Mouse (Mus musculus) myocyte (in vitro differentiated cells): ENCODE results near the gene Adap1.

ENCODE experiments used
- E2F4 ChIP-seq: IDR thresholded peaks from one replicate; pipeline ENCODE4 v1.6.1; 2011; ENCODE audit warnings: mild to moderate bottlenecking, control low read depth, moderate library complexity; ENCODE audit not compliant: insufficient read depth
- POLR2A ChIP-seq: IDR thresholded peaks from one replicate; pipeline ENCODE4 v1.6.1; 2011; ENCODE audit warnings: low read depth, mild to moderate bottlenecking, control low read depth, moderate library complexity; ENCODE audit not compliant: insufficient read length

DNA sequence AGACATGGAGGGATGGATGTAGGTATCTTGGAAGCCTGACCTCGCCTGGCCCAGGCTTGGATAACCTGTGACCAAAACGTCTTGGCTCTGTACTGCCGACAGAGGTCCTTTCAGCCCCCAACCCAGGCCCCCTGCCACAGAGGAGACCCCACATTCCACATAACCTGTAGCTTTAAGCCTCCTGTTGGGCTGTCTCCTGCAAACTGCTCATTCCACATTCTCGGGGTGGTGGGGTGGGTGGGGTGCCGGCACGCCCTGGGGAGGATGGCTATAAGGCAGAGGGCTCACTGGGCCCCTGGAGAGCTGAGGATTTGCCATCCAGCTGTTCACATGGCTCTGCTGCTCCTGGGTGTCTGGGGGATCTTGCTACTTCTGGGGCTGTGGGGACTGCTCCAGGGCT, 26.9 kb upstream of the Adap1 start, which contains the start of gene Cyp2w1:
- TF ChIP-seq POLR2A (no peak), E2F4 (no peak)
